Mouse (Mus musculus) liver, embryonic 14.5 days (tissue): Measurements from ENCODE around the gene Map3k21. TPM values are rescaled to one million over a fixed set of nuclear protein-coding genes. Genes with fewer than 3 reads are reported as not detected.

Source experiments
- ATAC-seq: fragments of 200-750 bp; cut with Nextera tagmentation; 2 replicates; pipeline ENCODE4 v1.8.0; 2017; ENCODE audit warnings: moderate number of reproducible peaks, mild to moderate bottlenecking, moderate library complexity; ENCODE audit not compliant: insufficient read depth
- DNase-seq, 3 experiments: peaks; one replicate each; pipeline ENCODE4 v3.0.0-alpha.2; 2012 to 2013; ENCODE audit warnings: low read depth in 3 of 3, low spot score in 3 of 3
- H3K27ac ChIP-seq: fragments of 300-500 bp; sonication (generic); 2 replicates; pipeline ENCODE4 v1.5.1; 2014; ENCODE audit warnings: moderate library complexity, mild to moderate bottlenecking, control low read depth, inconsistent platforms
- H3K27me3 ChIP-seq: fragments of 300-500 bp; sonication (generic); 2 replicates; pipeline ENCODE4 v1.6.1; 2014; ENCODE audit warnings: mild to moderate bottlenecking, low read length, moderate library complexity; ENCODE audit not compliant: control insufficient read depth, insufficient read depth
- H3K36me3 ChIP-seq: fragments of 300-500 bp; sonication (generic); replicated peaks from 2 replicates; pipeline ENCODE4 v1.6.1; 2014; ENCODE audit warnings: low read depth; ENCODE audit not compliant: control insufficient read depth, insufficient read depth
- H3K4me1 ChIP-seq, 2 experiments: fragments of 200-500 bp in 1 of 2; fragments of 300-500 bp in 1 of 2; sonication (generic) in 1 of 2; replicated peaks; 2 replicates each; pipeline ENCODE4 v1.6.1; 2012 to 2014; ENCODE audit warnings: antibody characterized with exemption in 1 of 2, inconsistent platforms in 1 of 2, low read length in 1 of 2; ENCODE audit not compliant: control insufficient read depth in 2 of 2, insufficient read depth in 2 of 2
- H3K4me2 ChIP-seq: fragments of 300-500 bp; sonication (generic); 2 replicates; pipeline ENCODE4 v1.6.1; 2014; ENCODE audit warnings: low read depth, mild to moderate bottlenecking, control low read depth, moderate library complexity
- H3K4me3 ChIP-seq, 2 experiments: fragments of 200-500 bp in 1 of 2; fragments of 300-500 bp in 1 of 2; sonication (generic) in 1 of 2; 2 replicates each; pipeline ENCODE4 v1.5.1; 2012 to 2014; ENCODE audit warnings: low read depth in 2 of 2, low read length in 2 of 2, mild to moderate bottlenecking in 2 of 2, control low read depth in 1 of 2, inconsistent platforms in 1 of 2, moderate library complexity in 1 of 2; ENCODE audit not compliant: insufficient read depth in 1 of 2
- H3K9ac ChIP-seq: fragments of 300-500 bp; sonication (generic); replicated peaks from 2 replicates; pipeline ENCODE4 v1.6.1; 2014; ENCODE audit warnings: mild to moderate bottlenecking, control low read depth, moderate library complexity
- H3K9me3 ChIP-seq: fragments of 300-500 bp; sonication (generic); 2 replicates; pipeline ENCODE4 v1.6.1; 2016; ENCODE audit warnings: low read length, mixed read lengths; ENCODE audit not compliant: control insufficient read depth
- CTCF ChIP-seq: IDR thresholded peaks from 2 replicates; pipeline ENCODE4 v1.5.1; 2016; ENCODE audit warnings: antibody characterized with exemption, low read depth, control low read depth
- EP300 ChIP-seq: IDR thresholded peaks from 2 replicates; pipeline ENCODE4 v1.6.1; 2016; ENCODE audit warnings: antibody characterized with exemption, low read depth
- WGBS: fragments of 180-500 bp; shearing (Covaris S2); extraction: QIAGEN DNeasy Blood & Tissue Kit; methylation state at CpG from one replicate; pipeline ENCODE4 v1.1.7; 2014; ENCODE audit not compliant: insufficient replicate concordance; 5-methylcytosine and 5-hydroxymethylcytosine counted together
- polyA plus RNA-seq, 2 experiments: library from polyadenylated mRNA; depleted of rRNA in 1 of 2; stranded (reverse) in 1 of 2; unstranded in 1 of 2; fragments of >200 nt; fragmentation: Nextera tagmentation in 1 of 2; extraction: Ambion mirVana in 1 of 2; gene quantifications; 2 replicates each; pipeline versions ENCODE4 v1.2.1 to v1.2.3; 2012 to 2014

Gene Map3k21
- polyA plus RNA-seq, 2 experiments: 0.01 to 0.04 TPM

DNA sequence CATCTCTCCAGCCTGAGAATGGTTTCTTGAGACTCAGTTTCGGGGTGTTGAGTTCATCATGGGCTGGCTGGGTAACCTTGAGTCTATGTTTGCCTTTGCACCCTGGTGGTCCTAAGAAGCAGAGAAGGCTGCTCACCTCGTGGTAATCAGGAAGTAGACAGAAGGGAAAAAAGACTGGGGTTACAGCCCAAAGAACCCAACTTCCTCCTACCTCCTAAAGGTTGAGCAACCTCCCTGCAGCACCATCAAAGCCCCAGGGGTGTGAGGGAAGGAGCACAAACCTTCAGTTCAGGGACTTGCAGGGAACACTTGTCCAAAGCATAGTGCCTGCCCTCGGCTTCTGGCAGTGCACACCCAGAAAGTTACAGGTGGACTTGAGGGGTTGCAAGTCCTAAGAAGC lies 73.3 kb downstream of the Map3k21 start:
- no peak for TF ChIP-seq EP300
- no peak for TF ChIP-seq CTCF
- H3K4me3 ChIP-seq: no peak overlapping the region
- ATAC-seq: no peak
- H3K4me2 ChIP-seq: no peak overlapping the region
- DNase-seq: no peak
- H3K4me1 ChIP-seq: no peaks in the 10 kb centered on the region
- H3K27ac ChIP-seq: no peak overlapping the region
- H3K9me3 ChIP-seq: no peaks in the 10 kb centered on the region
- no peak overlapping the region for H3K9ac ChIP-seq
- H3K27me3 ChIP-seq: no peaks in the 10 kb centered on the region
- no peaks in the 10 kb centered on the region for H3K36me3 ChIP-seq
- 24% methylated on average over 3 of the region's 3 CpGs for WGBS

DNA sequence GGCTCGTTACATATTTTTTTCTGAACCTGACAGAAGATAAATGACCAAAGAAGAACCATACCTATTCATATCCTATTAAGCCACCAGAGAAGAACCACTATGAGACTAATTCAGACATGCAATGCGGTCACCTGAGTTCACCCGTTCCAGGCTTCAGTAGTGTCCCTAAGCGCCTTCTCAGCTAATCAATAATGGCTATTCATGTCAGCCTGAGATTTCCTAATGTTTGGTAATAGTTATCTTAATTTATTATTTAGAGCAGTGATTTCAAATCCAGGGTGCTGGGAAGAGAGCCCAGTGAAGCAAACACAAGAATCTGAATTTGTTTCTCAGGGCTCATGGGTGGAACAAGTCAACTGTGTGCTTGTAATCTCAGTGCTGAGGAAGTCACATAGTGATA lies 73.9 kb downstream of the Map3k21 start:
- H3K36me3 ChIP-seq: no peaks in the 10 kb centered on the region
- no peak overlapping the region for H3K9ac ChIP-seq
- H3K4me2 ChIP-seq: no peak overlapping the region
- no peak overlapping the region for H3K4me3 ChIP-seq
- ATAC-seq: no peak
- no peak overlapping the region for H3K27ac ChIP-seq
- 68% methylated on average over 4 of the region's 4 CpGs for WGBS
- no peaks in the 10 kb centered on the region for H3K9me3 ChIP-seq
- no peak for TF ChIP-seq CTCF
- no peak for TF ChIP-seq EP300
- H3K27me3 ChIP-seq: no peaks in the 10 kb centered on the region
- DNase-seq: no peak
- no peaks in the 10 kb centered on the region for H3K4me1 ChIP-seq

DNA sequence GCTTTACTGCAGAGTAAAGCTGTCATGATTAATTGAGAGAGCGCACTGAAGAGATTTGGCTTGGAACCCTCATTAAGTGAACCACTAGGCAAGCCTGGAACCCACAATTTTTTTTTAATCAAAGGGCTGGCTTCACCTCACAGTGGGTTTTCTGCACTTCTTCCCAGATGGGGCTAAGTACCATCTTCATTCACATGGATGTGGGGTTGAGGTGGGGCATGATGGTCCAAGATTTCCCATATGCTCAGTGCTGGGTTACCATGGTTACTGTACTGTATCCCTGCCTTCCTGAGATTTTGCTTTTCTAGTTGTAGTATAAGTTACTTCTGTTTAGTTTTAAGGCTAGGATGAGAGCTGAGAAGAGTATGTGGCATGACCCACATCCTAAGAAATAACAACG lies 75.1 kb downstream of the Map3k21 start:
- no peaks in the 10 kb centered on the region for H3K9me3 ChIP-seq
- ATAC-seq (no peak), DNase-seq (no peak)
- H3K27ac ChIP-seq: no peak overlapping the region
- H3K4me3 ChIP-seq: no peak overlapping the region
- H3K4me1 ChIP-seq: no peaks in the 10 kb centered on the region
- no peak overlapping the region for H3K4me2 ChIP-seq
- H3K27me3 ChIP-seq: no peaks in the 10 kb centered on the region
- WGBS: 67% methylated on average over 2 of the region's 2 CpGs
- H3K9ac ChIP-seq: no peak overlapping the region
- TF ChIP-seq EP300: no peak
- TF ChIP-seq CTCF: no peak
- no peaks in the 10 kb centered on the region for H3K36me3 ChIP-seq

GRCm38 (mm10) chr8:125986999-125987589 lies 76.8 kb downstream of the Map3k21 start:
- WGBS: 58% methylated on average over 6 of the region's 6 CpGs
- ATAC-seq: no peak
- no peaks in the 10 kb centered on the region for H3K36me3 ChIP-seq
- no peaks in the 10 kb centered on the region for H3K27me3 ChIP-seq
- no peaks in the 10 kb centered on the region for H3K4me1 ChIP-seq
- TF ChIP-seq EP300 (no peak), CTCF (no peak)
- no peaks in the 10 kb centered on the region for H3K9me3 ChIP-seq
- no peak overlapping the region for H3K27ac ChIP-seq
- H3K9ac ChIP-seq: no peak overlapping the region
- no peak for DNase-seq
- no peak overlapping the region for H3K4me3 ChIP-seq
- no peak overlapping the region for H3K4me2 ChIP-seq

DNA sequence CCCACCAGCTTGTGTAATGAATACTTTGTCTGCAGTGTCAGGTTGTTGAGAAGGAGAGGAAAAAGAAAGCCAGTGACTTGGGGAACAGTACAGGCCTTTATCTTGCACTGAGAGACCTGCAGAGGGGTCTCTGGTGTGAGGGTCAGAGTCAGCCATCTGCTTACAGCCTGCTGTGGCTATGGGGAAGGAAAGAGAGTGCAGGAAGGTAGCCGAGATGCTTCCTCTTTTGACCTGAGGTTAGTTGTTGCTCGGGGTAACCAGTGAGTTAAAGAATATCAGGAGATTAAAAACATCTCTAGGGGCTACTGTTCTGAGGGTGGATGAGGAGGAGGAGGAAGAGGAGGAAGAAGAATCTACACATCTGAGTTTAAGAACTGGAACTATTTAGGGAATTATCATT lies 77.7 kb downstream of the Map3k21 start:
- ATAC-seq (no peak), DNase-seq (no peak)
- 7% methylated on average over 2 of the region's 2 CpGs for WGBS

More for the DNA sequence above, 77.7 kb downstream of the Map3k21 start:
- H3K4me1 ChIP-seq: no peaks in the 10 kb centered on the region
- TF ChIP-seq EP300 (no peak), CTCF (no peak)
- no peak overlapping the region for H3K27ac ChIP-seq
- peaks cover 3% of the 10 kb centered on the region; the same call in 1 of the 2 replicates for H3K27me3 ChIP-seq
- no peak overlapping the region for H3K9ac ChIP-seq
- no peaks in the 10 kb centered on the region for H3K36me3 ChIP-seq
- H3K4me3 ChIP-seq: no peak overlapping the region
- no peak overlapping the region for H3K4me2 ChIP-seq
- H3K9me3 ChIP-seq: no peaks in the 10 kb centered on the region
